Mouse (Mus musculus): Measurements from ENCODE around the gene Flot1.
A peak's percentile ranks its signal among the peaks of the same experiment; 100 is the strongest.

Flot1 gene

GRCm38 (mm10) chr17:35836991-35837422, 14.0 kb downstream of the Flot1 start:
- peak; percentile 90 to 96 for DNase-seq

- DNase-seq = peak; percentile 85
Measured at GRCm38 (mm10) chr17:35837487-35837886, 14.5 kb downstream of the Flot1 start.

DNA sequence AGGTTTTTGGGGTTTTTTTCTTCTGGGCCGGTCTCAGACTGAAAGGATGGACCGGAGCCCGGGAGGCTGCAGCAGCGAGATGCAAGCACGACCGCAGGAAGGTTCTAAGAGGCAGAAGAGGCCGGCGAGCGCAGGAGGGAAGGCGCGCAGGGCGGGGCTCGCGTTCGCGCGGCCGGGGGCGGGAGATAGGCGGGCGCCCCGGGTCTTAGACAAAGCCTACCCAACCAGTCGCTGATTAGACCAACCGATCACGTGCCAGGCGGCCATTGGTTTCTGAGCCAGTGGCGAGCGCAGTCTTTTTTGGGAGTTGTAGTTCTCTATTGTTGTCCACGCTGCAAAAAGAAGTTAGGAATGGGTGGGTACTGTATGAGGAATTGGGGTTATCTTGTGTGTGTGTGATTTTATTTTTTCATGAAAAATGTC, 15.1 kb downstream of the Flot1 start, which contains the start of gene Tubb5:
Gene Tubb5 (minus strand): TSS at position 185 of the 423 bp plus-strand sequence.
- DNase-seq = peak; percentile 97 to 98

- DNase-seq = peak; percentile 65 to 68
Measured at GRCm38 (mm10) chr17:35838570-35838969, 15.5 kb downstream of the Flot1 start.

GRCm38 (mm10) chr17:35839002-35839401, 16.0 kb downstream of the Flot1 start:
- peak; percentile 35 to 54 for DNase-seq

GRCm38 (mm10) chr17:35840561-35840960, 17.5 kb downstream of the Flot1 start:
- peak in 1 of 2 experiments; percentile 42 for DNase-seq

DNA sequence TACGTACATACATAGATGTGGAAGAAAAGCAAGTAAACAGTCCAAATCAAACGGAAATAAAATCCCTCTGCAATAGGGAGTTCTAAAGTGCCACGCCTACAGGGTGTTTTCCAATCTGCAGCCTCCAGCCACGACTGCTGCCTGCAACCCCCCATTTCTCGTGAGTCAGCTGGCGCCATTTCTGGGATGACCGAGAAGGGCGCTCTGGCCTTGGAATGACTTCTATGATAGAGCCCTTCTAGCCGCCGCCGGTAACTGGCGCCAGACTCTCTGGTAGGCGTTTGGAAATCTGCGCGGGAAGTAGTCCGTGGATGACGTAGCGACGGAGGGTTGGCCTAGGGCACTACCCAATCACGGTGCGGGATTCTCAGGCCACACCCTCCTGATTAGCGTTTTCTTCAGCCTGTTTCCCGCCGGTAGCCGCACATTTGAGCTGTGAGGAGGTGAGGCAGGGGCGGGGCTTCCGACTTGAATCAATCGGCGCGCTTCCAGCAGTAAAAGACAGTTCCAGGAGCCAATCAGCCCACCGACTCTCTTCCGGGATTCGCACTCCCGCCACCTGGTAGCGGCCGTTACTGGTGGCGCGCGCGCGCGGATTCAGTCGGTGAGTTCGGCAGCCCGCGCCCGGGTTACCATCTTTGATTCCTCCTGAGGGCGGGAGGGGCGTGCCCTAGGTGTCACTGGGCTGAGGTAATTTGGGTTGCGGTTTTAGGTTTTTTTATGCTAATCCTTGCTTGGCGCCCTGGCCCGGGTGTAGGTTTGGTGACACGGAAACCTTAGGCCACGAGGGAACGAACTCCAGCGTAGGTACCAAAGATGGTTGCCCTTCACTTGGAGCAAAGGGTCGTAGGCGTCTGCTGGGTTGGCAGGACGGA, 18.3 kb downstream of the Flot1 start, which contains the start of gene Mdc1:
Gene Mdc1 (plus strand): TSS at position 440 of the 875 bp plus-strand sequence.
- peak; percentile 99 for DNase-seq

- DNase-seq = peak in 1 of 2 experiments; percentile 36
Measured at GRCm38 (mm10) chr17:35842006-35842405, 19.0 kb downstream of the Flot1 start.

- peak in 1 of 2 experiments; percentile 26 for DNase-seq
Measured at GRCm38 (mm10) chr17:35843514-35843913, 20.5 kb downstream of the Flot1 start.

- DNase-seq = no peak
Measured at GRCm38 (mm10) chr17:35848112-35848511, 25.1 kb downstream of the Flot1 start.

DNA sequence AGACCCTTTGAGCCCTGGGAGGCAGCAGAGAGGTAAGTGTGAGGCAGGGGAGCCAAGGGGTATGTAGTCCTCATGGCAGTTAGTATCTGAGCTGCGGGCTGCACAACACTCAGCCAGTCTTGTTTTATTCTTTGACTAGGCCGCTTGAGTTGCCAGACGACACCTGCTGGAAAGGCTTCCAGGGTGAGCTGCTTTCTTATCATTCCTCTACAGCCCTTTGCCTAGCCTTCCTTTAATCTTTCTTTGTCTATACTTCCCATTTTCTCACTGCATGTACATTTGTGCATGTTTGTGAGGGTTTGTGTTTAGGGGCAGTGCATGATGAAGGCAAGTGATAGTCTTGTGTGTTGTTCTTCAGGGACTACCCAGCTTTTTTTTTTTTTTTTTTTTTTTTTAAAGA, 27.9 kb downstream of the Flot1 start:
- DNase-seq = no peak

- DNase-seq = no peak
Measured at GRCm38 (mm10) chr17:35859371-35859770, 36.3 kb downstream of the Flot1 start.

DNA sequence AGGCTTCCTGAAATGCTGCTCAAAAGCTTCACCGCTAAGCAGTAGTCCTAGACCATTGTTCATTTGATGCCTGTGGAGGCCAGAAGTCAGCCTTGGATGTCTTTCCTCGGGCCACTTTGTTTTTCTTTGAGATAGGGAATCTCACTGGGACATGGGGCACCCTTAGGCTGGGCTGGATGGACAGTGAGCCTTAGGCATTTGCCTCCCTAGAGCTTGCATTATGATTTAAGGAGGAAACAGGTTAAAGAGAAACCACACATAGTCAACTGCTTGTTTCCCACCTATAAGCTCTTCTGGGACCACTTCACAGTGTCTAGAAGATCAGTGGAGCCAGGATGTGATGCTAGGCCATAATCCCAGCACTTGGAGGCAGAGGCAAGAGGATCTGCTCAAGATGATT, 36.8 kb downstream of the Flot1 start:
- DNase-seq = no peak

- DNase-seq = no peak
Measured at GRCm38 (mm10) chr17:35860831-35861197, 37.8 kb downstream of the Flot1 start.

DNA sequence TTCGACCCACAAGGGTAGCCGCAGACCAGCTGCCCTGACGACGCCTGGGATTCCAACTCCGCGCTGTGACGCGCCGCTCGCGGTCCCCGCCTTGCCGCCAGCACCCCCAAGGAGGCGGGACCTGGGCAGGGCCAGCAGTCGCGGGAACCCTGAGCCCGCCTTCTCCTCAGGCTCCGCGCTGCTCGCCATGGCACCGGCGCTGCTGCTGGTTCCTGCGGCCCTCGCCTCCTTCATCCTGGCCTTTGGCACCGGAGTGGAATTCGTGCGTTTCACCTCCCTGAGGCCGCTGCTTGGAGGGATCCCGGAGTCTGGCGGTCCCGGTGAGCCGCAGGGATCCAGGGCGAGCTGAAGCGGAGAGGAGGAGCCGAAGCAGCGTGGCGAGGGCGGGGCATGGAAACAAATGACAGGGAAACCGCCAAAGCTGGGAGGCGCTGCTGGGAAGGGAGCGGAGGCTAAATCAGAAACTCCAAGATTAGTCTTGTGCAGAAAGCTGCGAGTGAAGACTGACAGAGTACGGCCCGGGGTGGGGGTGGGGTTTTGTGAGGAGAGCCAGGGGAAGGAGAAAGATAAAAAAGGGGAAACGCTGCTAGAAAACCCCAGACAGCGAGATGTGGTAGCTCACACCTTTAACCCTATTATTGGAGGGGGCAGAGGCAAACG, 38.3 kb downstream of the Flot1 start, which contains the start of gene Nrm:
Gene Nrm (plus strand): TSS at position 121 of the 660 bp plus-strand sequence.
- peak; percentile 93 to 95 for DNase-seq

GRCm38 (mm10) chr17:35864832-35865353, 41.9 kb downstream of the Flot1 start:
- no peak for DNase-seq

- DNase-seq = peak; percentile 85 to 92
Measured at GRCm38 (mm10) chr17:35865481-35866280, 42.7 kb downstream of the Flot1 start, which contains the start of gene Ppp1r18. TSS of gene Ppp1r18 (plus strand) at chr17:35865593.

DNA sequence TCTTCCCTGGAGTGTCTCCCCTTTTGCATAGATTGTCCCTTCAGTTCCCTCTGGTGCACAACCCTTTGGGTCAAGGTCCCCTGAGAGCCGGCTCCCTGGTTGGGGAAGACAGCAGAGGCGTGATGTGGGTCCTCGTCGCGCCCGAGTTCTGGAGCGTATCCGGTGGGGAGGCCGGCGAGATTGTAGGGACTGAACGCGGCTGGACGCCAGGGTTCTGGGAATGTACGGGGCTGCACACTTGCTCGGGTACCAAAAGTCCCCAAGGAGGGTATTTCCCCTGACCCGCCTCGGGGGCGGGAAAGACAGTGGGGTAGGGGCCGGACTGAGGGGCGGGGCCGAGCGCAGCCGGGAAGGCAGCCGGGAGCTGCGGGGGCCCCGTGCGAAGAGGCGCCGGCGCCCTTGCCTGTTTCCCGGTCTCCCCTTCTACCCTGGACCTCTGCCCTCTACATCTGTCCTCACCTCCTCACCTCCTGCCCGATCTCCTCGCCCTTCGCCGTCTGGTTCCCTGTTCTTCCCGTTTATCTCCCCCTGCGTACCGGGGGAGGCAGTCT, 43.3 kb downstream of the Flot1 start:
- peak; percentile 72 to 80 for DNase-seq

DNA sequence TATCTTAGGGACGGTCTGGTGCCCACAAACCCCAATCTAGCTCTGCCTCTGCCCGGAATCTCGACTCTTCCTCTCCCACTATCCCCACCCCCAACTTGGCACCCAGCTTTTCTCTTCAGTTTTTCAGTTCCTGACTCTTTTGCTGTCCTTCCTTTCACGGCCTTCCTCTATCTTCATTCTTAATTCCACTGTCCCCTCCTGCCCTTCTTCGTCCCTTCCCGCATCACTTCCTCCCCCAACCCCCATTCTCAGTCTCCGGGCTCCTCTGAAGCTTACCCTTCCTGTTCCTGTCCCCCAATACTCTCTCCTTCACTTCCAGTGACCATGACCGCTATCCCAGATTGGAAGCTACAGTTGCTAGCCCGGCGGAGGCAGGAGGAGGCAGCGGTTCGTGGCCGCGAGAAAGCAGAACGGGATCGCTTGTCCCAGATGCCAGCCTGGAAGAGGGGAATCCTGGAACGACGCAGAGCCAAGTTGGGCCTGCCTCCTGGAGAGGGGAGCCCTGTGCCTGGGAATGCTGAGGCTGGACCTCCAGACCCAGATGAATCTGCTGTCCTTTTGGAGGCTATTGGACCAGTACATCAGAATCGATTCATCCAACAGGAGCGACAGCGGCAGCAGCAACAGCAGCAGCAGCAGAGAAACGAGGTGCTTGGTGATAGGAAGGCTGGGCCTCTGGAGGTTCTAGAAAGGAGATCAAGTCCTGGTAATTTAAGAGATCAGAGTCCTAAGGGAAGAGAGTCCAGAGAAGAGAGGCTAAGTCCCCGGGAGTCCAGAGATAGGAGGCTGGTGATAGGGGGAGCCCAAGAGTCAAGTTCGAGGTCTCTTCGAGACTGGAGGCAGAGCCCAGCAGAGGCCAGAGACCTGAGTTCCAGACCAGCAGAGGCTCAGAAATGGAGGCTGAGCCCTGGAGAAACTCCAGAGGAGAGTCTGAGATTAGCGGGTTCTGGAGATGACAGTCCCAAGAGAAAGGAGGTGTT, 44.2 kb downstream of the Flot1 start:
- peak; percentile 65 to 67 for DNase-seq

DNA sequence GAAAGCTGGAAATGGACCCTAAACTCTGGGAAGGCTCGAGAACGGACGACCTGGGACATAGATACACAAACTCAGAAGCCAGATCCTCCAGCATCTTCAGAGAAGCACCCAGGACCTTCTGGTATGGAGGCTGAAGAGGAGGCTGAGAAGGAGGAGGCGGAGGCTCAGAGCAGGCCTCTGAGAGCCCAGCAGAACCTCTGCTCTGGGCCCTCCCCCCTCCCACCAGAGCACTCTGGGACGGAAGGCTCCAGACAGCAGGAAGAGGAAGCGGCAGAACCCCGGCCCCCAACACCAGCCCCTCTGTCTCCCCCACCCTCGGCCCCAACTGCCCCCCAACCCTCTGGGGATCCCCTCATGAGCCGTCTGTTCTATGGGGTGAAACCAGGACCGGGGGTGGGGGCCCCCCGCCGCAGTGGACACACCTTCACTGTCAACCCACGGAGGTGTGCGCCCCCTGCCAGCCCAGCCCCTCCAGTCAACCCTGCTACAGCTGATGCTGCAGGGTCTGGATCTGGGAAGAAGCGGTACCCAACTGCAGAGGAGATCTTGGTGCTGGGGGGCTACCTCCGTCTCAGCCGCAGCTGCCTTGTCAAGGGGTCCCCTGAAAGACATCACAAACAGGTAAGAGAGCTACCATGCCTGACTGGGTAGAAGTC, 45.3 kb downstream of the Flot1 start:
- DNase-seq = peak; percentile 38 to 39

Data from cerebellum, postnatal 10 days (tissue).